13 mouse cellular contexts compared by ENCODE assay signal in genomic region chr13:53235953-53236352, GRCm38 (mm10). TPM values are rescaled to one million over a fixed set of nuclear protein-coding genes. Genes with fewer than 3 reads are reported as not detected.
A peak's percentile ranks its signal among the peaks of the same experiment; 100 is the strongest.
DNase-seq lines count a peak whose midpoint lies in the region; ATAC-seq and TF ChIP-seq lines count a peak whose summit lies in the region.
"Had no signal": no experiment of that assay in that cellular context is flagged by ENCODE, and none has a peak within 500 bp of the region (broad histone marks: within the 10 kb centered on the region; RNA-seq: fewer than 3 reads in every experiment).

No protein-coding gene starts in this region.

- no peak for TF ChIP-seq CTCF in lung, embryonic 14.5 days (IDR thresholded peaks at IDR 0.05; ENCODE audit: low read depth)
- TF ChIP-seq CTCF in brain, embryonic 14.5 days (IDR thresholded peaks at IDR 0.05; ENCODE audit: borderline replicate concordance, extremely low read depth, insufficient read depth, insufficient read length): no peak
- no peak for TF ChIP-seq CTCF in hindbrain, postnatal 0 days (IDR thresholded peaks at IDR 0.05; ENCODE audit: low read depth)

- H3K27ac ChIP-seq in lung, embryonic 14.5 days (ENCODE audit: low read depth): peak overlapping the region; percentile 52; the same call in 1 of the 2 replicates
- H3K27ac ChIP-seq in hindbrain, postnatal 0 days: peak overlapping the region; percentile 52; the same call in 1 of the 2 replicates

- no peak overlapping the region for H3K4me3 ChIP-seq in lung, embryonic 14.5 days (ENCODE audit: low read depth, low read length)
- no peak overlapping the region for H3K4me3 ChIP-seq in hindbrain, postnatal 0 days (ENCODE audit: low read length)

- DNase-seq in embryo, embryonic 10.5 days (ENCODE audit: low spot score): peak; percentile 28
- no peak for DNase-seq in embryo, embryonic 10 days (ENCODE audit: low spot score)
- DNase-seq in lung, embryonic 14.5 days: no peak
- DNase-seq in lung, adult 18-20 months: no peak
- peak; percentile 43 for DNase-seq in brain, embryonic 14.5 days (ENCODE audit: low read depth)
- peak; percentile 13 for DNase-seq in hindbrain, postnatal 0 days (ENCODE audit: low spot score)
- no peak for DNase-seq in thymus, postnatal 0 days (ENCODE audit: low spot score)
- no peak for DNase-seq in liver
- DNase-seq: adrenal gland, adult 8-10 months; kidney, adult 11 months; right cerebral cortex, postnatal 25 days; thymus, postnatal 36 days had no signal

- peak overlapping the region; percentile 11; the same call in 1 of the 2 replicates for H3K4me2 ChIP-seq in lung, embryonic 14.5 days
- H3K4me2 ChIP-seq in hindbrain, postnatal 0 days (ENCODE audit: low read depth, low read length): no peak overlapping the region

- peaks cover under 1% of the 10 kb centered on the region; the same call in 1 of the 2 replicates for H3K9me3 ChIP-seq in lung, embryonic 14.5 days (ENCODE audit: low read depth, low read length)
- H3K9me3 ChIP-seq in hindbrain, postnatal 0 days (ENCODE audit: low read length): no peaks in the 10 kb centered on the region

- H3K9ac ChIP-seq in lung, embryonic 14.5 days: no peak overlapping the region
- no peak overlapping the region for H3K9ac ChIP-seq in hindbrain, postnatal 0 days (replicated peaks; ENCODE audit: low read length)

- no peaks in the 10 kb centered on the region for H3K36me3 ChIP-seq in lung, embryonic 14.5 days (ENCODE audit: insufficient read depth)
- no peaks in the 10 kb centered on the region for H3K36me3 ChIP-seq in hindbrain, postnatal 0 days (ENCODE audit: insufficient read depth, low read length)

- peaks cover 47% of the 10 kb centered on the region for H3K4me1 ChIP-seq in lung, embryonic 14.5 days (ENCODE audit: insufficient read depth)
- peaks cover 16% of the 10 kb centered on the region; the same call in 1 of the 2 replicates for H3K4me1 ChIP-seq in hindbrain, postnatal 0 days (ENCODE audit: insufficient read depth, low read length)

- ATAC-seq in lung, embryonic 14.5 days (ENCODE audit: insufficient read depth): no peak
- ATAC-seq in hindbrain, postnatal 0 days: peak; percentile 6; the same call in 1 of the 2 replicates

- no peaks in the 10 kb centered on the region for H3K27me3 ChIP-seq in lung, embryonic 14.5 days (ENCODE audit: insufficient read depth, low read length)
- H3K27me3 ChIP-seq in hindbrain, postnatal 0 days (ENCODE audit: insufficient read depth, low read length): no peaks in the 10 kb centered on the region

- 34% methylated on average over 7 of the region's 7 CpGs for WGBS in lung, embryonic 14.5 days
- 23% methylated on average over 7 of the region's 7 CpGs for WGBS in hindbrain, postnatal 0 days

- no peak for TF ChIP-seq POLR2A in brain, embryonic 14.5 days (IDR thresholded peaks at IDR 0.05; ENCODE audit: borderline replicate concordance, extremely low read depth, insufficient read depth, insufficient read length, poor library complexity, severe bottlenecking)

RNA-seq across cellular contexts. Expression of gene Ror2, which starts 50.0 kb away (rescaled TPM):
- polyA plus RNA-seq in lung, embryonic 14.5 days (2014; fragmentation: Nextera tagmentation; extraction: Ambion mirVana): 16.2 and 18.2 TPM in 2 replicates
- polyA plus RNA-seq in brain, embryonic 14.5 days (2012; rRNA removed): 6.4 and 7.4 TPM in 2 replicates
- total RNA-seq in hindbrain, postnatal 0 days (2014; rRNA removed): 7.0 and 7.5 TPM in 2 replicates
- polyA plus RNA-seq in hindbrain, postnatal 0 days (2015; fragmentation: Nextera tagmentation; extraction: Ambion mirVana): 2.1 and 2.5 TPM in 2 replicates
- polyA plus RNA-seq in thymus, postnatal 0 days (2015; fragmentation: Nextera tagmentation; extraction: Ambion mirVana): 0.61 and 0.80 TPM in 2 replicates
- total RNA-seq: megakaryocyte-erythroid progenitor cell, adult 5-6 weeks had no signal

Comparison
In these comparisons a context has a peak if more than half of its experiments do, and no peak if none do; other contexts are left out.
1. DNase-seq: peak in embryo, embryonic 10.5 days (single experiment), brain, embryonic 14.5 days (single experiment) and hindbrain, postnatal 0 days (single experiment); none in embryo, embryonic 10 days (single experiment), lung, embryonic 14.5 days (single experiment), lung, adult 18-20 months (0 of 2), thymus, postnatal 0 days (single experiment) and liver (single experiment).